Mouse (Mus musculus): ENCODE data around the gene A230050P20Rik. TPM values are rescaled to one million over a fixed set of nuclear protein-coding genes. Genes with fewer than 3 reads are reported as not detected.

The A230050P20Rik gene
- polyA plus RNA-seq, 1 experiment from 2014 or later, result 7.2 TPM

- Histone ChIP-seq H3K9ac (replicated peaks; ENCODE audit: low read depth, low read length) (no peak overlapping the region), H3K9me3 (ENCODE audit: control insufficient read depth, low read length) (no peaks in the 10 kb centered on the region), H3K4me3 (ENCODE audit: low read depth, low read length) (no peak overlapping the region), H3K36me3 (ENCODE audit: control insufficient read depth, insufficient read depth, low read length) (no peaks in the 10 kb centered on the region), H3K4me1 (ENCODE audit: control insufficient read depth, insufficient read depth, low read length) (no peaks in the 10 kb centered on the region), H3K27me3 (ENCODE audit: control insufficient read depth, insufficient read depth, low read length) (peaks cover 26% of the 10 kb centered on the region), H3K4me2 (ENCODE audit: low read depth, low read length) (no peak overlapping the region), H3K27ac (ENCODE audit: low read depth, low read length) (no peak overlapping the region)
- 65% methylated on average over 3 of the region's 3 CpGs for WGBS
- no peak for ATAC-seq (ENCODE audit: low read depth)
These were observed 1.6 kb upstream of the A230050P20Rik start for GRCm38 (mm10) chr9:20866879-20867278.

GRCm38 (mm10) chr9:20869246-20869645 is 804 bp downstream of the A230050P20Rik start:
- Histone ChIP-seq H3K9me3 (ENCODE audit: control insufficient read depth, low read length) (no peaks in the 10 kb centered on the region), H3K4me3 (ENCODE audit: low read depth, low read length) (peak overlapping the region; percentile 25; the same call in 1 of the 2 replicates), H3K27ac (ENCODE audit: low read depth, low read length) (no peak overlapping the region), H3K4me2 (ENCODE audit: low read depth, low read length) (peak overlapping the region; percentile 32; the same call in 1 of the 2 replicates), H3K9ac (replicated peaks; ENCODE audit: low read depth, low read length) (no peak overlapping the region), H3K27me3 (ENCODE audit: control insufficient read depth, insufficient read depth, low read length) (peaks cover 26% of the 10 kb centered on the region), H3K4me1 (ENCODE audit: control insufficient read depth, insufficient read depth, low read length) (no peaks in the 10 kb centered on the region), H3K36me3 (ENCODE audit: control insufficient read depth, insufficient read depth, low read length) (no peaks in the 10 kb centered on the region)
- 6% methylated on average over 19 of the region's 19 CpGs for WGBS
- ATAC-seq (ENCODE audit: low read depth), result no peak

GRCm38 (mm10) chr9:20870211-20871173 is 2.0 kb downstream of the A230050P20Rik start:
- no peaks in the 10 kb centered on the region for H3K9me3 ChIP-seq (ENCODE audit: control insufficient read depth, low read length)
- WGBS, result 80% methylated on average over 12 of the region's 12 CpGs
- no peak overlapping the region for H3K27ac ChIP-seq (ENCODE audit: low read depth, low read length)
- no peaks in the 10 kb centered on the region for H3K4me1 ChIP-seq (ENCODE audit: control insufficient read depth, insufficient read depth, low read length)
- no peak overlapping the region for H3K4me3 ChIP-seq (ENCODE audit: low read depth, low read length)
- no peak overlapping the region for H3K4me2 ChIP-seq (ENCODE audit: low read depth, low read length)
- no peak for ATAC-seq (ENCODE audit: low read depth)
- H3K27me3 ChIP-seq (ENCODE audit: control insufficient read depth, insufficient read depth, low read length), result peaks cover 26% of the 10 kb centered on the region
- H3K36me3 ChIP-seq (ENCODE audit: control insufficient read depth, insufficient read depth, low read length), result no peaks in the 10 kb centered on the region
- no peak overlapping the region for H3K9ac ChIP-seq (replicated peaks; ENCODE audit: low read depth, low read length)

- Histone ChIP-seq H3K9me3 (ENCODE audit: control insufficient read depth, low read length) (no peaks in the 10 kb centered on the region), H3K27me3 (ENCODE audit: control insufficient read depth, insufficient read depth, low read length) (peaks cover 23% of the 10 kb centered on the region), H3K4me3 (ENCODE audit: low read depth, low read length) (no peak overlapping the region), H3K27ac (ENCODE audit: low read depth, low read length) (no peak overlapping the region), H3K36me3 (ENCODE audit: control insufficient read depth, insufficient read depth, low read length) (no peaks in the 10 kb centered on the region), H3K9ac (replicated peaks; ENCODE audit: low read depth, low read length) (no peak overlapping the region), H3K4me2 (ENCODE audit: low read depth, low read length) (no peak overlapping the region), H3K4me1 (ENCODE audit: control insufficient read depth, insufficient read depth, low read length) (no peaks in the 10 kb centered on the region; the same call in 1 of the 2 replicates)
- WGBS, result 91% methylated on average over 9 of the region's 10 CpGs
- ATAC-seq (ENCODE audit: low read depth), result no peak
These were observed 4.5 kb downstream of the A230050P20Rik start for GRCm38 (mm10) chr9:20872991-20873390.

GRCm38 (mm10) chr9:20873521-20873920 is 5.1 kb downstream of the A230050P20Rik start:
- Histone ChIP-seq H3K27me3 (ENCODE audit: control insufficient read depth, insufficient read depth, low read length) (peaks cover 20% of the 10 kb centered on the region), H3K27ac (ENCODE audit: low read depth, low read length) (no peak overlapping the region), H3K9me3 (ENCODE audit: control insufficient read depth, low read length) (no peaks in the 10 kb centered on the region), H3K36me3 (ENCODE audit: control insufficient read depth, insufficient read depth, low read length) (no peaks in the 10 kb centered on the region), H3K4me3 (ENCODE audit: low read depth, low read length) (no peak overlapping the region), H3K4me2 (ENCODE audit: low read depth, low read length) (no peak overlapping the region), H3K9ac (replicated peaks; ENCODE audit: low read depth, low read length) (no peak overlapping the region), H3K4me1 (ENCODE audit: control insufficient read depth, insufficient read depth, low read length) (no peaks in the 10 kb centered on the region; the same call in 1 of the 2 replicates)
- no peak for ATAC-seq (ENCODE audit: low read depth)
- WGBS, result 91% methylated on average over 12 of the region's 12 CpGs

- Histone ChIP-seq H3K27ac (ENCODE audit: low read depth, low read length) (no peak overlapping the region), H3K9me3 (ENCODE audit: control insufficient read depth, low read length) (no peaks in the 10 kb centered on the region), H3K27me3 (ENCODE audit: control insufficient read depth, insufficient read depth, low read length) (peaks cover 3% of the 10 kb centered on the region), H3K9ac (replicated peaks; ENCODE audit: low read depth, low read length) (no peak overlapping the region), H3K4me2 (ENCODE audit: low read depth, low read length) (no peak overlapping the region), H3K4me3 (ENCODE audit: low read depth, low read length) (no peak overlapping the region), H3K36me3 (ENCODE audit: control insufficient read depth, insufficient read depth, low read length) (no peaks in the 10 kb centered on the region), H3K4me1 (ENCODE audit: control insufficient read depth, insufficient read depth, low read length) (no peaks in the 10 kb centered on the region; the same call in 1 of the 2 replicates)
- WGBS, result 68% methylated on average over 23 of the region's 23 CpGs
- ATAC-seq (ENCODE audit: low read depth), result no peak
These were observed 6.8 kb downstream of the A230050P20Rik start for GRCm38 (mm10) chr9:20875021-20875790.

GRCm38 (mm10) chr9:20876318-20877117 is 8.1 kb downstream of the A230050P20Rik start:
- no peak for ATAC-seq (ENCODE audit: low read depth)
- H3K27me3 ChIP-seq (ENCODE audit: control insufficient read depth, insufficient read depth, low read length), result no peaks in the 10 kb centered on the region
- 76% methylated on average over 9 of the region's 9 CpGs for WGBS
- H3K4me1 ChIP-seq (ENCODE audit: control insufficient read depth, insufficient read depth, low read length), result no peaks in the 10 kb centered on the region; the same call in 1 of the 2 replicates
- H3K9me3 ChIP-seq (ENCODE audit: control insufficient read depth, low read length), result no peaks in the 10 kb centered on the region
- H3K9ac ChIP-seq (replicated peaks; ENCODE audit: low read depth, low read length), result no peak overlapping the region
- H3K27ac ChIP-seq (ENCODE audit: low read depth, low read length), result no peak overlapping the region
- H3K4me3 ChIP-seq (ENCODE audit: low read depth, low read length), result no peak overlapping the region
- no peak overlapping the region for H3K4me2 ChIP-seq (ENCODE audit: low read depth, low read length)
- H3K36me3 ChIP-seq (ENCODE audit: control insufficient read depth, insufficient read depth, low read length), result no peaks in the 10 kb centered on the region

- H3K36me3 ChIP-seq (ENCODE audit: control insufficient read depth, insufficient read depth, low read length), result no peaks in the 10 kb centered on the region
- peak overlapping the region; percentile 42 for H3K4me2 ChIP-seq (ENCODE audit: low read depth, low read length)
- no peak overlapping the region for H3K27ac ChIP-seq (ENCODE audit: low read depth, low read length)
- no peaks in the 10 kb centered on the region; the same call in 1 of the 2 replicates for H3K4me1 ChIP-seq (ENCODE audit: control insufficient read depth, insufficient read depth, low read length)
- WGBS, result 35% methylated on average over 14 of the region's 14 CpGs
- ATAC-seq (ENCODE audit: low read depth), result no peak; the same call in 1 of the 2 replicates
- peak overlapping the region; percentile 38 for H3K4me3 ChIP-seq (ENCODE audit: low read depth, low read length)
- H3K27me3 ChIP-seq (ENCODE audit: control insufficient read depth, insufficient read depth, low read length), result no peaks in the 10 kb centered on the region
- peak overlapping the region; percentile 46; the same call in 1 of the 2 replicates for H3K9ac ChIP-seq (replicated peaks; ENCODE audit: low read depth, low read length)
- H3K9me3 ChIP-seq (ENCODE audit: control insufficient read depth, low read length), result no peaks in the 10 kb centered on the region
These were observed 8.9 kb downstream of the A230050P20Rik start for GRCm38 (mm10) chr9:20877118-20878040.

Data from neural tube, embryonic 14.5 days (tissue).